ENCODE assay signal across 15 mouse cellular contexts in the genomic region with DNA sequence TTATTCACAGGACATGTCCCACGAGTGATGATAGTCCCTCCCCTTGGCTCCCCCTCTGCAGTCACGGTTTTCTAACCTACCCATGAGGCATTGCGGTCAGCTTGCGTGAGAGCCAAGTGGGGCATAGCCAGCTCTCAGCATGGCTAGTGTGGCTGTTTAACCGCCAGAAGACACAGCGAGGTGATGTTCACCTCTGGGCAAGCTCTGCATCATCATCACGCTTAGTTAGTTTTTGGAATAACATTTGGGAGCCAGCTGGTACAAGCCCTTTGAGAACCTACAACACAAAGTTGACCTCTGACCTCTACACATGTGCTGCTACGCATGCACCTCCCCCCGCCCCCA. TPM values are rescaled to one million over a fixed set of nuclear protein-coding genes. Genes with fewer than 3 reads are reported as not detected.
DNase-seq lines count a peak whose midpoint lies in the region; ATAC-seq lines count a peak whose summit lies in the region.
"Had no signal": no experiment of that assay in that cellular context is flagged by ENCODE, and none has a peak within 500 bp of the region (broad histone marks: within the 10 kb centered on the region; RNA-seq: fewer than 3 reads in every experiment).

No protein-coding gene starts in this region.

- H3K9ac ChIP-seq in midbrain, embryonic 11.5 days (ENCODE audit: low read length), result no peak overlapping the region
- H3K9ac ChIP-seq: embryonic facial prominence, embryonic 13.5 days; forebrain, embryonic 12.5 days; midbrain, embryonic 12.5 days; neural tube, embryonic 12.5 days had no signal

- H3K4me1 ChIP-seq in heart, embryonic 10.5 days, result no peaks in the 10 kb centered on the region
- no peaks in the 10 kb centered on the region for H3K4me1 ChIP-seq in midbrain, embryonic 11.5 days (ENCODE audit: control insufficient read depth, insufficient read depth, low read length)
- H3K4me1 ChIP-seq in midbrain, embryonic 10.5 days, result no peaks in the 10 kb centered on the region
- H3K4me1 ChIP-seq: forebrain, embryonic 12.5 days; midbrain, embryonic 12.5 days; neural tube, embryonic 12.5 days had no signal

- H3K4me3 ChIP-seq in heart, embryonic 10.5 days, result no peak overlapping the region
- no peak overlapping the region for H3K4me3 ChIP-seq in midbrain, embryonic 11.5 days (ENCODE audit: low read depth, low read length)
- H3K4me3 ChIP-seq in midbrain, embryonic 10.5 days, result no peak overlapping the region
- H3K4me3 ChIP-seq: embryonic facial prominence, embryonic 13.5 days; forebrain, embryonic 12.5 days; midbrain, embryonic 12.5 days; neural tube, embryonic 12.5 days had no signal

- no peaks in the 10 kb centered on the region for H3K36me3 ChIP-seq in heart, embryonic 10.5 days
- H3K36me3 ChIP-seq in midbrain, embryonic 11.5 days (ENCODE audit: control insufficient read depth, insufficient read depth, low read length), result no peaks in the 10 kb centered on the region
- no peaks in the 10 kb centered on the region for H3K36me3 ChIP-seq in midbrain, embryonic 10.5 days
- H3K36me3 ChIP-seq: embryonic facial prominence, embryonic 13.5 days; forebrain, embryonic 12.5 days; midbrain, embryonic 12.5 days; neural tube, embryonic 12.5 days had no signal

- no peak for ATAC-seq in midbrain, embryonic 11.5 days (ENCODE audit: low FRiP score)

- H3K27me3 ChIP-seq in heart, embryonic 10.5 days (ENCODE audit: insufficient read depth, poor library complexity, severe bottlenecking), result no peaks in the 10 kb centered on the region
- H3K27me3 ChIP-seq in midbrain, embryonic 11.5 days (ENCODE audit: control insufficient read depth, insufficient read depth, low read length), result no peaks in the 10 kb centered on the region
- no peaks in the 10 kb centered on the region for H3K27me3 ChIP-seq in midbrain, embryonic 10.5 days (ENCODE audit: low read depth, poor library complexity, severe bottlenecking)
- H3K27me3 ChIP-seq: embryonic facial prominence, embryonic 13.5 days; forebrain, embryonic 12.5 days; midbrain, embryonic 12.5 days; neural tube, embryonic 12.5 days had no signal

- peak; percentile 49 for DNase-seq in adrenal gland, postnatal 10 days
- no peak for DNase-seq in adrenal gland, adult 18-20 months (ENCODE audit: low spot score in 2 of 2)
- DNase-seq in heart, postnatal 4 days, result peak; percentile 20
- no peak for DNase-seq in heart, embryonic 10.5 days (ENCODE audit: low spot score)
- peak; percentile 67 for DNase-seq in midbrain, embryonic 11.5 days (ENCODE audit: low spot score, missing footprints)
- no peak for DNase-seq in midbrain, embryonic 10.5 days (ENCODE audit: low spot score)
- DNase-seq in right cerebral cortex, adult 18-20 months, result no peak
- no peak for DNase-seq in thymus, postnatal 4 days
- DNase-seq: cerebellum, adult 9-10 months; liver had no signal

- no peak overlapping the region for H3K27ac ChIP-seq in heart, embryonic 10.5 days
- H3K27ac ChIP-seq in midbrain, embryonic 11.5 days (ENCODE audit: low read depth, low read length), result no peak overlapping the region
- no peak overlapping the region for H3K27ac ChIP-seq in midbrain, embryonic 10.5 days (replicated peaks)
- H3K27ac ChIP-seq: embryonic facial prominence, embryonic 13.5 days; forebrain, embryonic 12.5 days; midbrain, embryonic 12.5 days; neural tube, embryonic 12.5 days; stomach, postnatal 0 days had no signal

- 86% methylated on average over 9 of the region's 9 CpGs for WGBS in heart, embryonic 10.5 days
- WGBS in midbrain, embryonic 11.5 days, result 89% methylated on average over 9 of the region's 9 CpGs
- 89% methylated on average over 9 of the region's 9 CpGs for WGBS in midbrain, embryonic 10.5 days

- H3K4me2 ChIP-seq in midbrain, embryonic 11.5 days, result no peak overlapping the region
- H3K4me2 ChIP-seq: embryonic facial prominence, embryonic 13.5 days; forebrain, embryonic 12.5 days; midbrain, embryonic 12.5 days; neural tube, embryonic 12.5 days had no signal

- H3K9me3 ChIP-seq in heart, embryonic 10.5 days, result no peaks in the 10 kb centered on the region
- no peaks in the 10 kb centered on the region for H3K9me3 ChIP-seq in midbrain, embryonic 11.5 days (ENCODE audit: control insufficient read depth, low read length)
- H3K9me3 ChIP-seq in midbrain, embryonic 10.5 days (replicated peaks), result no peaks in the 10 kb centered on the region
- H3K9me3 ChIP-seq: embryonic facial prominence, embryonic 13.5 days; forebrain, embryonic 12.5 days; midbrain, embryonic 12.5 days; neural tube, embryonic 12.5 days had no signal

RNA-seq across cellular contexts. Expression of gene Bach1, which starts 28.0 kb away (rescaled TPM):
- total RNA-seq in adrenal gland, postnatal 10 days (2021), result 10 to 100 TPM; 21.6 to 23.6 TPM
- total RNA-seq in adrenal gland, adult 18-20 months (2021), result 10 to 100 TPM; 16.5 to 22.3 TPM
- 10 to 100 TPM; 25.9 to 28.7 TPM for total RNA-seq in heart, postnatal 4 days (2021)
- 8.5 and 9.4 TPM in 2 replicates for polyA plus RNA-seq in heart, embryonic 10.5 days (2016; fragmentation: Nextera tagmentation; extraction: Ambion mirVana)
- 19.2 and 19.3 TPM in 2 replicates for polyA plus RNA-seq in midbrain, embryonic 11.5 days (2014; fragmentation: Nextera tagmentation; extraction: Ambion mirVana)
- polyA plus RNA-seq in midbrain, embryonic 10.5 days (2016; fragmentation: Nextera tagmentation; extraction: Ambion mirVana), result 12.9 and 14.4 TPM in 2 replicates

Comparison
In these comparisons a context has a peak if more than half of its experiments do, and no peak if none do; other contexts are left out.
1. DNase-seq: peak in adrenal gland, postnatal 10 days (single experiment), heart, postnatal 4 days (single experiment) and midbrain, embryonic 11.5 days (single experiment); none in adrenal gland, adult 18-20 months (0 of 2), heart, embryonic 10.5 days (single experiment), midbrain, embryonic 10.5 days (single experiment), right cerebral cortex, adult 18-20 months (single experiment) and thymus, postnatal 4 days (single experiment).